Mouse (Mus musculus) ES-E14 (cell line): ENCODE measurements around the gene Slc25a38.

Experiments
- CHD2 ChIP-seq: IDR thresholded peaks from 2 replicates; pipeline ENCODE4 v1.6.1; 2014; ENCODE audit warnings: mild to moderate bottlenecking, low read depth, low read length, inconsistent platforms
- HCFC1 ChIP-seq: IDR thresholded peaks from 2 replicates; pipeline ENCODE4 v1.6.1; 2012; ENCODE audit warnings: low read length, inconsistent platforms, borderline replicate concordance; ENCODE audit not compliant: insufficient read depth
- MAFK ChIP-seq: IDR thresholded peaks from 2 replicates; pipeline ENCODE4 v1.6.1; 2014; ENCODE audit warnings: mild to moderate bottlenecking, low read depth, low read length, inconsistent platforms; ENCODE audit not compliant: insufficient read depth
- ZC3H11A ChIP-seq: IDR thresholded peaks from 2 replicates; pipeline ENCODE4 v1.6.1; 2012; ENCODE audit warnings: low read depth, mild to moderate bottlenecking, inconsistent platforms, low read length, borderline replicate concordance
- ZNF384 ChIP-seq: IDR thresholded peaks from 2 replicates; pipeline ENCODE4 v1.6.1; 2012; ENCODE audit warnings: low read depth, low read length, inconsistent platforms

GRCm38 (mm10) chr9:120111156-120111945, 1.2 kb downstream of the Slc25a38 start:
- no peak for TF ChIP-seq MAFK
- no peak for TF ChIP-seq CHD2
- no peak for TF ChIP-seq HCFC1
- no peak for TF ChIP-seq ZNF384
- TF ChIP-seq ZC3H11A = no peak
